Mouse (Mus musculus) heart, embryonic 14.5 days (tissue): ENCODE results near the gene Olfr91. TPM values are rescaled to one million over a fixed set of nuclear protein-coding genes. Genes with fewer than 3 reads are reported as not detected.

Source experiments
- ATAC-seq: fragments of 200-750 bp; cut with Nextera tagmentation; 2 replicates; pipeline ENCODE4 v1.8.0; 2017; ENCODE audit warnings: low read depth, moderate TSS enrichment; ENCODE audit not compliant: insufficient number of reproducible peaks, insufficient read depth, low FRiP score
- H3K27ac ChIP-seq, 2 experiments: fragments of 200-500 bp in 1 of 2; fragments of 300-500 bp in 1 of 2; sonication (generic) in 1 of 2; replicated peaks in 1 of 2; 2 replicates each; pipeline ENCODE4 v1.5.1; 2012 to 2014; ENCODE audit warnings: low read depth in 2 of 2, low read length in 2 of 2, control low read depth in 1 of 2, mild to moderate bottlenecking in 1 of 2, mixed read lengths in 1 of 2; ENCODE audit not compliant: control insufficient read depth in 1 of 2, insufficient read depth in 1 of 2
- H3K27me3 ChIP-seq: fragments of 300-500 bp; sonication (generic); 2 replicates; pipeline ENCODE4 v1.6.1; 2014; ENCODE audit warnings: mild to moderate bottlenecking, low read length, control low read depth; ENCODE audit not compliant: control insufficient read depth, insufficient read depth
- H3K36me3 ChIP-seq: fragments of 300-500 bp; sonication (generic); 2 replicates; pipeline ENCODE4 v1.6.1; 2014; ENCODE audit warnings: mild to moderate bottlenecking, control low read depth, low read length, mixed read lengths; ENCODE audit not compliant: control insufficient read depth, insufficient read depth
- H3K4me1 ChIP-seq, 2 experiments: fragments of 200-500 bp in 1 of 2; fragments of 300-500 bp in 1 of 2; sonication (generic) in 1 of 2; 2 replicates each; pipeline ENCODE4 v1.6.1; 2012 to 2014; ENCODE audit warnings: low read length in 2 of 2, control low read depth in 1 of 2, mixed read lengths in 1 of 2; ENCODE audit not compliant: control insufficient read depth in 2 of 2, insufficient read depth in 2 of 2
- H3K4me2 ChIP-seq: fragments of 300-500 bp; sonication (generic); 2 replicates; pipeline ENCODE4 v1.6.1; 2014; ENCODE audit warnings: mild to moderate bottlenecking, low read length
- H3K4me3 ChIP-seq, 2 experiments: fragments of 200-500 bp in 1 of 2; fragments of 300-500 bp in 1 of 2; sonication (generic) in 1 of 2; 2 replicates each; pipeline ENCODE4 v1.5.1; 2012 to 2014; ENCODE audit warnings: low read length in 2 of 2, mild to moderate bottlenecking in 2 of 2, control low read depth in 1 of 2, low read depth in 1 of 2, moderate library complexity in 1 of 2; ENCODE audit not compliant: control insufficient read depth in 1 of 2, insufficient read depth in 1 of 2
- H3K9ac ChIP-seq: fragments of 300-500 bp; sonication (generic); 2 replicates; pipeline ENCODE4 v1.6.1; 2014; ENCODE audit warnings: mild to moderate bottlenecking, low read length
- H3K9me3 ChIP-seq: fragments of 300-500 bp; sonication (generic); 2 replicates; pipeline ENCODE4 v1.6.1; 2016; ENCODE audit warnings: low read length, control low read depth; ENCODE audit not compliant: control insufficient read depth
- WGBS: fragments of 180-500 bp; shearing (Covaris S2); extraction: QIAGEN DNeasy Blood & Tissue Kit; methylation state at CpG from one replicate; pipeline ENCODE4 v1.1.7; 2014; 5-methylcytosine and 5-hydroxymethylcytosine counted together
- polyA plus RNA-seq: library from polyadenylated mRNA; unstranded; fragments of >200 nt; fragmentation: Nextera tagmentation; extraction: Ambion mirVana; gene quantifications from 2 replicates; pipeline ENCODE4 v1.2.1, GENCODE M21; 2014

The Olfr91 gene
- polyA plus RNA-seq, 1 experiment from 2014 or later: not detected

DNA sequence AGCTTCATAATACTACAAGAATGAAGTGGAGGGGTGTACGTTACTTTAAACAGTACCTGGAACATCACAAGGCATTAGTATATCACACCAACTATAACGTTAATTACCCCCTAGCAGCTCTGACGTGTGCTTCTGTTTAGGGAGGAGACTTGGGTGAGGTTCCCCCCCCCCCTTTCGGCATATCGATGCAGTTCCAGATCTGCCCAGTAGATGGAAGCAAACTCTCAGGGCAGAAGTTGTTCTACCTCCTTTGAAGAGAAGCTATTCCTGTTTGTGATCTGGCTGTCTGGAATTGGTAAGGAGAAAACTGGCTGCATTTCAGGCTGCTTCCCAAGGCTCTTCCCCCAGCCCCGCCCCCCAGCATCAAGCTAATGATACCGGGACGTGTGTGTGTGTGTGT, 14.8 kb downstream of the Olfr91 start:
- Histone ChIP-seq H3K36me3 (no peaks in the 10 kb centered on the region), H3K9ac (no peak overlapping the region), H3K4me1 (peaks cover 0 to 4% of the 10 kb centered on the region in 2 experiments; a peak in 2 of 4 replicates), H3K9me3 (no peaks in the 10 kb centered on the region), H3K4me2 (no peak overlapping the region), H3K27me3 (no peaks in the 10 kb centered on the region), H3K27ac (no peak overlapping the region), H3K4me3 (no peak overlapping the region)
- no peak for ATAC-seq
- 3% methylated on average over 7 of the region's 8 CpGs for WGBS

GRCm38 (mm10) chr17:37081659-37082058, 16.4 kb downstream of the Olfr91 start:
- peaks cover 0 to 4% of the 10 kb centered on the region in 2 experiments; a peak in 2 of 4 replicates for H3K4me1 ChIP-seq
- 87% methylated on average over 4 of the region's 4 CpGs for WGBS

GRCm38 (mm10) chr17:37080119-37080518, 18.0 kb downstream of the Olfr91 start:
- Histone ChIP-seq H3K9ac (no peak overlapping the region), H3K4me1 (peaks cover 0 to 4% of the 10 kb centered on the region in 2 experiments; a peak in 2 of 4 replicates), H3K27me3 (no peaks in the 10 kb centered on the region), H3K27ac (no peak overlapping the region), H3K4me2 (no peak overlapping the region), H3K4me3 (no peak overlapping the region), H3K36me3 (peaks cover 8% of the 10 kb centered on the region), H3K9me3 (no peaks in the 10 kb centered on the region)
- ATAC-seq: no peak
- WGBS: 12% methylated on average over 5 of the region's 5 CpGs

More at GRCm38 (mm10) chr17:37081659-37082058, 16.4 kb downstream of the Olfr91 start:
- Histone ChIP-seq H3K9ac (no peak overlapping the region), H3K27me3 (no peaks in the 10 kb centered on the region), H3K27ac (no peak overlapping the region), H3K4me2 (no peak overlapping the region), H3K9me3 (no peaks in the 10 kb centered on the region), H3K36me3 (no peaks in the 10 kb centered on the region), H3K4me3 (no peak overlapping the region)
- no peak for ATAC-seq

- Histone ChIP-seq H3K4me1 (peaks cover 0 to 4% of the 10 kb centered on the region in 2 experiments; a peak in 2 of 4 replicates), H3K27me3 (no peaks in the 10 kb centered on the region), H3K9me3 (no peaks in the 10 kb centered on the region), H3K36me3 (peaks cover 19% of the 10 kb centered on the region), H3K9ac (no peak overlapping the region), H3K27ac (no peak overlapping the region), H3K4me3 (no peak overlapping the region), H3K4me2 (no peak overlapping the region)
- 53% methylated on average over 2 of the region's 2 CpGs for WGBS
- ATAC-seq: no peak
These were observed 19.1 kb downstream of the Olfr91 start for GRCm38 (mm10) chr17:37078990-37079389.

DNA sequence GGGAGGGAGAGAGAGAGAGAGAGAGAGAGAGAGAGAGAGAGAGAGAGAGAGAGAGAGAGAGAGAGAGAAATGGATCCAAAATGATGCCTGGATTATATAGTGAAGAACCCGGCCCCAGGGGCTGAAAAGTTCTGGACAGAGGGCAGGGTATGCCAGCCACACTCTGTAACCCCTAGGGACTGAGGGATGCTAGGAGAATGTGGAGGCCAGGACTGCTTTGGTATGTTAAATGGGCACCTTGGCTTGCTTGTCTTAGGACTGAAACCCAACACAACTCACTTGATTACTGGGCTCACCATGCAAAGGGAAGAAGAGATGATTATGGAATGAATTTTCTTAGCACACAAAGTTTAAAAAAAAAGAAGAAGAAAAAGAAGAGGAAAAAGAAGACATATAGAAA, 19.9 kb downstream of the Olfr91 start:
- Histone ChIP-seq H3K9ac (no peak overlapping the region), H3K27ac (no peak overlapping the region), H3K9me3 (no peaks in the 10 kb centered on the region), H3K27me3 (no peaks in the 10 kb centered on the region), H3K4me2 (no peak overlapping the region), H3K4me1 (peaks cover 0 to 4% of the 10 kb centered on the region in 2 experiments; a peak in 2 of 4 replicates), H3K4me3 (no peak overlapping the region), H3K36me3 (peaks cover 26% of the 10 kb centered on the region)
- WGBS: 60% methylated on average over 1 of the region's 1 CpGs
- no peak for ATAC-seq

DNA sequence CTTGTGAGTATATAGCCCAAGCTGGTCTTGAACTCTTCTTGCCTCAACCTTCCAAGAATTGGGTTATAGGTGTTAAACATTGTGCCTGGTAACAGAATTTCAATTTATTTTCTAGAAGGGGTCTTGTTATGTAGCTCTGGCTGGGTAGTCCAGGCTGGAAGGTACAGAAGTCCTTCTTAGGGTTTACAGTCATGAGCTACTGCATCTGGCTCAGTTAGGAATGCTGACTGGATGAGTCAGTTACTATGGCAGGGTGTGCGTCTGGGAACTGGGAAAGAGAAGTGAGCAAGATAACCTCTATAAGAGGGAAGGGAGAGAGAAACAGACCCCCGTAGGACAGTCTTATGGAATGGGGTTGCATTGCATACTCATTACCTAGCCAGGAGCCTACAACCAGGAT, 22.3 kb downstream of the Olfr91 start:
- no peak overlapping the region for H3K4me3 ChIP-seq
- no peak overlapping the region for H3K4me2 ChIP-seq
- no peak overlapping the region for H3K9ac ChIP-seq
- 52% methylated on average over 2 of the region's 2 CpGs for WGBS
- ATAC-seq: no peak
- H3K4me1 ChIP-seq: peaks cover 0 to 4% of the 10 kb centered on the region in 2 experiments; a peak in 1 of 4 replicates
- peaks cover 49% of the 10 kb centered on the region for H3K36me3 ChIP-seq
- no peak overlapping the region for H3K27ac ChIP-seq
- H3K27me3 ChIP-seq: no peaks in the 10 kb centered on the region
- H3K9me3 ChIP-seq: no peaks in the 10 kb centered on the region

GRCm38 (mm10) chr17:37075181-37075580, 22.9 kb downstream of the Olfr91 start:
- H3K4me2 ChIP-seq: no peak overlapping the region
- peaks cover 55% of the 10 kb centered on the region for H3K36me3 ChIP-seq
- H3K27me3 ChIP-seq: no peaks in the 10 kb centered on the region
- no peak for ATAC-seq
- no peak overlapping the region for H3K27ac ChIP-seq
- no peaks in the 10 kb centered on the region for H3K9me3 ChIP-seq
- no peak overlapping the region for H3K4me3 ChIP-seq
- WGBS: 84% methylated on average over 6 of the region's 6 CpGs
- H3K4me1 ChIP-seq: peaks cover 0 to 2% of the 10 kb centered on the region in 2 experiments; a peak in 1 of 4 replicates
- no peak overlapping the region for H3K9ac ChIP-seq

DNA sequence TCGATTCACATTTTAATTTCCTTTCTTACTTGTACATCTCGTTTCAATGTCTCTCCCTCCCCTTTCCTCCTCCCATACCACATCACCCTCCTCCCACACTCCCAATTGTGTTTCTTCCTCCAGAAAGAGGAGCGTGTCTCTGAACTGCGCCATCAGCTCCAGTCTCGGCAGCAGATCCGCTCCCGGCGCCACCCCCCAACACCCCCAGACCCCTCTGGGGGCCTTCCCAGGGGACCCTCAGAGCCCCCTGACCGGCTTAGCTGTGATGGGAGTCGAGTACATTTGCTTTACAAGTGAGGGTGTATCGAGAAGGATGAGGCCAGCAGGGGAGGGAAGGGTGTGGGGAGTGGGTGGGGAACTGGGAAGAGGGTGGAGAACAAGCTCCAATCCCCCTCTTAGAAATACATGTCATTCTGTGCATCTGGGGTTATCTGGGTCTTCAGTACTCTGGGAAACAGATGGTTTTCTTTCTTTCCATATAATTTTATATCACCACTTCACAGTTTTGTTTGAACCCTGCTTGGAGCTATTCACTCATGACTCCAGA, 25.3 kb downstream of the Olfr91 start:
- ATAC-seq: no peak
- WGBS: 67% methylated on average over 11 of the region's 11 CpGs

More for the DNA sequence above, 25.3 kb downstream of the Olfr91 start:
- Histone ChIP-seq H3K36me3 (peaks cover 76% of the 10 kb centered on the region), H3K9ac (no peak overlapping the region), H3K27ac (no peak overlapping the region), H3K4me1 (no peaks in the 10 kb centered on the region), H3K4me2 (no peak overlapping the region), H3K9me3 (no peaks in the 10 kb centered on the region), H3K27me3 (no peaks in the 10 kb centered on the region), H3K4me3 (no peak overlapping the region)
